Mouse (Mus musculus): Measurements from ENCODE around the gene Slc7a15.

DNA sequence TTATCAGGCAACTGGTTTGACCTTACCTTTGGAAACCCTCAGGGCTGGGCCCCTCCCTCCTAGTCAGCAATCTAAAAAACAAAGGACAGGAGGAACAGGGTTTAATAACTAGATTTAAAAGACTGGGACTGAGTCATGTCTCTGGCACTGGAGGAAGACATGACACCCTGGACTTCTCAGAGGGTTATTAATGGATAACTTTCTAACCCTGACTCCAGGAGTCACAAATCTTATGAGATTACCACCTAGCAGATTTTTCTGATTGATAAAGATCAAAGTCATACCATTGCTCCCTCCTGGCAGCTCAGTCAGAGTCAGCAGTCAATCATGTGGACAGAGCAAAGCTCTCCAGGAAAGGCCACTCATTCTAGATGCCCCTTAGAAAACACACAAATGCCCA lies 43.4 kb downstream of the Slc7a15 start:
- TF ChIP-seq CTCF (IDR thresholded peaks at IDR 0.05; ENCODE audit: low read depth, low read length) (no peak), GATA1 (IDR thresholded peaks at IDR 0.05; ENCODE audit: borderline replicate concordance, low read length) (no peak), POLR2AphosphoS5 (IDR thresholded peaks at IDR 0.05; ENCODE audit: insufficient replicate concordance, low read depth, low read length) (no peak), TAL1 (conservative IDR thresholded peaks at IDR 0.05; ENCODE audit: low read depth, low read length) (no peak), GATA2 (IDR thresholded peaks at IDR 0.05; ENCODE audit: borderline replicate concordance, low read depth, low read length) (no peak)

Measured in G1E (cell line).